Mouse (Mus musculus): ENCODE data around the gene Txndc5. TPM values are rescaled to one million over a fixed set of nuclear protein-coding genes. Genes with fewer than 3 reads are reported as not detected.

Txndc5 gene
- polyA plus RNA-seq, 1 experiment from 2014 or later = 57.6 TPM

DNA sequence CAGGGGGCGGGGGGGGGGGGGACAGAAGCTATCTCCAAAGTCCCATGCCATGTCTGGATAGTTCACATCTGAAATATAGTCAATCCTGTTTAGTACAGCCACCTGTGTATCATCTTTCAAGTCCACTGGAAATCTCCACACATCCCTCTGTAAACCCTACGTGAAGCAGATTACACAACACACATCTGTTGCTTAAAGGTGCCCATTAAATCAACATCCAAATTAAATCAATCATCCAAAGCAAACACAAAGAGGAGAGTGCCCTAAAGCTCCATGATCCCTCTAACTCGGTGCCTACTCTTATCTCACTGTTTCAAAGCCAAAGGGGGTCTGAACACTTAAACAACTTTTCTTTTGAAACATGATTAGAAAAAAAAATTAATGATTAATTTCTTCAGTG lies 31.9 kb downstream of the Txndc5 start:
- no peak overlapping the region for H3K4me2 ChIP-seq
- H3K4me3 ChIP-seq = no peak overlapping the region
- H3K4me1 ChIP-seq = no peaks in the 10 kb centered on the region
- H3K9ac ChIP-seq = no peak overlapping the region
- no peak overlapping the region for H3K27ac ChIP-seq
- no peaks in the 10 kb centered on the region for H3K9me3 ChIP-seq (replicated peaks)
- no peaks in the 10 kb centered on the region for H3K27me3 ChIP-seq
- H3K36me3 ChIP-seq (ENCODE audit: poor library complexity, severe bottlenecking) = peaks cover 26% of the 10 kb centered on the region
- ATAC-seq = no peak
- 67% methylated on average over 3 of the region's 3 CpGs for WGBS

DNA sequence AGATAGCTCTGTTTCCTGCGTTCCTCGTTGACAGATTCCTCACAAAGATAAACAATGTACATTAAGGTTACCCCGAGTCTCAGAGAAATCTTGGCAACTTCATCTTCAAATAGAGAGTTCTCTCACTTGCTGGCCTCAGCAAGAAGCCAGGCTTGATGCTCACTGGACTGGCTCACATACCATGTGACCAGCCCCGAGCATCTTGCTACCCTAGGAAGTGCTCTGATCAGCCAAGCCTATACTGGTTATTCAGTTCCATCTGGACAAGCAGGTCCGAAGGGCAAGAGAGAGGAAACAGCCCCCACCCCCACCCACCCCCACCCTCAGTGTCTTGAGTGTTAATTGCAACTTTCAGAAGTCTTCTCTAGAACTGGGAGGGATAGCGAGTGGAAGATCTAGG lies 41.9 kb downstream of the Txndc5 start:
- H3K36me3 ChIP-seq (ENCODE audit: poor library complexity, severe bottlenecking) = no peaks in the 10 kb centered on the region
- no peaks in the 10 kb centered on the region for H3K27me3 ChIP-seq
- H3K9me3 ChIP-seq (replicated peaks) = no peaks in the 10 kb centered on the region
- H3K9ac ChIP-seq = no peak overlapping the region
- H3K4me2 ChIP-seq = no peak overlapping the region
- H3K27ac ChIP-seq = no peak overlapping the region
- no peak for ATAC-seq
- 88% methylated on average over 6 of the region's 6 CpGs for WGBS
- H3K4me3 ChIP-seq = no peak overlapping the region
- 0 out of 2 replicates have a peak, but pooled peaks cover 5% of the 10 kb centered on the region for H3K4me1 ChIP-seq

DNA sequence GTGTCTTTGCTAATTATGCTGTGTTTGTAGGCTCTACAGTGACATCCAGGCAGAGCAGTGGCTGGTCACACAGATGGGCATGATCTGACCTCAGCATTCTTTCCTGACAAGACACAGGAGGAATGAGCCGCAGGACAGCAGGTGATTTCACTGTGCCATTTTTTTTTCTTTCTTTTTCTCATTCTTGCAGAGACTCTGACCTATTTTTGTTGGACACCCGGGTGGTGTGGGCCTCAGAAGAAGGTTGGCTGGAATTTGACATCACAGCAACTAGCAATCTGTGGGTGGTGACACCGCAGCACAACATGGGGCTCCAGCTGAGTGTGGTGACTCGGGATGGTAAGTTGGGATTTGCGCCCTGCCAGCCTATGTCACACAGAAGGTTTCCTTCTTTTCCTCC lies 43.9 kb downstream of the Txndc5 start:
- ATAC-seq = no peak
- H3K36me3 ChIP-seq (ENCODE audit: poor library complexity, severe bottlenecking) = no peaks in the 10 kb centered on the region
- no peaks in the 10 kb centered on the region for H3K9me3 ChIP-seq (replicated peaks)
- H3K4me3 ChIP-seq = no peak overlapping the region
- no peaks in the 10 kb centered on the region for H3K27me3 ChIP-seq
- WGBS = 89% methylated on average over 5 of the region's 5 CpGs
- H3K27ac ChIP-seq = no peak overlapping the region
- no peak overlapping the region for H3K4me2 ChIP-seq
- H3K9ac ChIP-seq = no peak overlapping the region
- 0 out of 2 replicates have a peak, but pooled peaks cover 5% of the 10 kb centered on the region for H3K4me1 ChIP-seq

DNA sequence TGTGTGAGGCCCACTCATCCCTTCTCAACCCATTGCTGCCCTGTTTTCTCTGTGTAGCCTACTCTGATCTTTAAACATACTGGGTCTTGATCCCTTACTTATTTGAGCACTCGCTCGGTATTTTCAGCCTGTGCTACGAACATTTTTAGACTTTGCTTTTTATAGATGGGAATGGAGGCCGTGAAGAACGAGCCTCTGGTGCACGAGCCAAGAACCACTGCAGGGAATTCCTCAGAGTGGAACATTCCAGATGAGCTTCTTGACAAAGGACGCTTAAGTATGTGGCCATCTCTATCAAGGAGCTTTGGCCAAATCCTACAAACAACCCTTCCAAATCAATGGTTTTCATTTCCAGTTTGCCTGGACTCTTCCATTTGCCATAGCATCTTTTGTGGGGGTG lies 47.6 kb downstream of the Txndc5 start:
- Histone ChIP-seq H3K4me3 (no peak overlapping the region), H3K27me3 (no peaks in the 10 kb centered on the region), H3K27ac (no peak overlapping the region), H3K9me3 (replicated peaks) (no peaks in the 10 kb centered on the region), H3K4me1 (0 out of 2 replicates have a peak, but pooled peaks cover 3% of the 10 kb centered on the region), H3K36me3 (ENCODE audit: poor library complexity, severe bottlenecking) (no peaks in the 10 kb centered on the region), H3K9ac (no peak overlapping the region), H3K4me2 (no peak overlapping the region)
- ATAC-seq = no peak
- WGBS = 91% methylated on average over 7 of the region's 7 CpGs

DNA sequence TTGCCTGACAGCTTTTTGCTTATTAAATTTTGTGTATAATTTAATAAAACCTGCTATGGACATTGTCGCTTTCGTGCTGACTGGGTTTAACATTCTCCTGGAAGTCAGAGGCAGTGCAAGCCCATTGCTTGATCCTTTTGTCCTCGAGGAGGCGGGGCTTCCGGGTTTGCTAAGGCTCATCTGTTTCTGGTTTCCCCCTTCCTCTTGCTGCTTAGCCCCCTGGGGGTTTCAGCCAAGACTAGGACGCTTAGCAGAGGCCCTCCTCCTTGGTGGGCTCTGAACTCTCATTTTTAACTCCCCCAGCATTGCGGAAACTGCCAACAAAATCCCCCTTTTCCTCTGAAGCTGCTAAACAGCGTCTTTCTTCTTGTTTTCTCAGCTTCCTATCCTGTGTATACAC lies 51.7 kb downstream of the Txndc5 start:
- H3K4me1 ChIP-seq = 0 out of 2 replicates have a peak, but pooled peaks cover 3% of the 10 kb centered on the region
- no peaks in the 10 kb centered on the region for H3K36me3 ChIP-seq (ENCODE audit: poor library complexity, severe bottlenecking)
- H3K4me3 ChIP-seq = no peak overlapping the region
- WGBS = 24% methylated on average over 8 of the region's 8 CpGs
- ATAC-seq = no peak
- no peak overlapping the region for H3K9ac ChIP-seq
- H3K27ac ChIP-seq = no peak overlapping the region
- no peaks in the 10 kb centered on the region for H3K27me3 ChIP-seq
- H3K9me3 ChIP-seq (replicated peaks) = no peaks in the 10 kb centered on the region
- H3K4me2 ChIP-seq = no peak overlapping the region

DNA sequence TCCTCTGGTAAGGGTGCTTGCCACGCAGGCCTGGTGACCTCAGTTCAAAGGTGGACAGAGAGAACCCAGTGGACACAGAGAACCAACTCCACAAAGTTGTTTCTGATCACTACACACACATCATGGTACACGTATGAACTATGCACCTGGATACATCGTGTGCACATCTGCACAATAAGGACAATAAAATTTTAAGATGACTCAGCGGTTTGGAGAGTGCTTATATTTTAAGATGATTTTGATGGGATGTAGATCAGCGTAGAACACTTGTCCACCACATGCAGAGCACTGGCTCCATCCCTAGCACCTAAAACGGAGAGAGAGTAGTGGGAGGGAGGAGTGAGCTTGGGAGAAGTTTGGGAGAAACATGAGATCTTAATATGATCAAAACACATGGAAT lies 55.1 kb downstream of the Txndc5 start:
- Histone ChIP-seq H3K4me3 (no peak overlapping the region), H3K27me3 (no peaks in the 10 kb centered on the region), H3K4me2 (no peak overlapping the region), H3K36me3 (ENCODE audit: poor library complexity, severe bottlenecking) (no peaks in the 10 kb centered on the region), H3K4me1 (0 out of 2 replicates have a peak, but pooled peaks cover 3% of the 10 kb centered on the region), H3K9ac (no peak overlapping the region), H3K27ac (no peak overlapping the region), H3K9me3 (replicated peaks) (no peaks in the 10 kb centered on the region)
- ATAC-seq = no peak
- 92% methylated on average over 6 of the region's 6 CpGs for WGBS

DNA sequence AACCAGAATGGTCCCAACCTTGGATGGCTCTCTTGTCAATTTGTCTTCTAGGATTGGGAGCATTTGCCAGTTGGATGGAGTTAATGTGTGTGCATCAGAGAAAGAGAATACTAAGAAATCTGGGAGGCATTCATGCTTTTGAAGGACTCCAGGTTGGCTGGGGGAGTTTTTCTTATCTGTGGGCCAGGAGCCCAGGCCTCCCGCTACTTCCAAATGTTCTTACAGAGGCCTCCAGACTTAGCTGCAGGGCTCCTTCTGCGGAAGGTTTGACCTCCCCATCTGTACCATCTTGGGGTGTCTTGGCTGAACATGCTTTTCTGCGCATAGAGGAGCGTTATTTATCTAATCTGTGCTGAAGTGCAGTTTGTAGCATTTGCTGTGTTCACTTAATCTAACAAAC lies 56.0 kb downstream of the Txndc5 start:
- H3K27me3 ChIP-seq = no peaks in the 10 kb centered on the region
- 93% methylated on average over 4 of the region's 4 CpGs for WGBS
- no peaks in the 10 kb centered on the region for H3K36me3 ChIP-seq (ENCODE audit: poor library complexity, severe bottlenecking)
- no peak overlapping the region for H3K4me2 ChIP-seq
- no peak overlapping the region for H3K27ac ChIP-seq
- H3K4me1 ChIP-seq = 0 out of 2 replicates have a peak, but pooled peaks cover 3% of the 10 kb centered on the region
- no peaks in the 10 kb centered on the region for H3K9me3 ChIP-seq (replicated peaks)
- H3K4me3 ChIP-seq = no peak overlapping the region
- ATAC-seq = no peak
- H3K9ac ChIP-seq = no peak overlapping the region

DNA sequence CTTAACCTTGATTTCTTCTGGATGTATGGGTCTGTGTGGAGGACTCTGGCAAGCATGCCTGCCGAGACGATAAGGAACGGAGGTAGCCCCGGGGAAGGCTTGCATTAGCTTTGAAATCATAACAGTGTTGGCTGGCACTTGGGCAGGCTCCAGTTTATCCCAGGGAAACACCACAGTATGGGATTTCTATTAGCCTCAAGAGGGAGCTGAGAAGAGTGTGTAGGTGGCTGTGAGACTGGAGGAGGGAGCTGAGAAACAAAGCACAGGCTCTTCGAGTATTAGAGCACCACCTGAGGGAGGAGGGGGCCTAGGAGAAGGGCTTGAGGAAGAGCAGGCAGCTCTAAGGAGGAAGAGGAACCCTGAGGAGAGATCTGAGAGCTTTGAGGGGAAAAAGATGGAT lies 57.7 kb downstream of the Txndc5 start:
- H3K9ac ChIP-seq = no peak overlapping the region
- H3K4me3 ChIP-seq = no peak overlapping the region
- no peak overlapping the region for H3K27ac ChIP-seq
- ATAC-seq = no peak
- H3K9me3 ChIP-seq (replicated peaks) = no peaks in the 10 kb centered on the region
- H3K4me1 ChIP-seq = no peaks in the 10 kb centered on the region
- no peaks in the 10 kb centered on the region for H3K36me3 ChIP-seq (ENCODE audit: poor library complexity, severe bottlenecking)
- no peaks in the 10 kb centered on the region for H3K27me3 ChIP-seq
- H3K4me2 ChIP-seq = no peak overlapping the region
- WGBS = 87% methylated on average over 5 of the region's 5 CpGs

DNA sequence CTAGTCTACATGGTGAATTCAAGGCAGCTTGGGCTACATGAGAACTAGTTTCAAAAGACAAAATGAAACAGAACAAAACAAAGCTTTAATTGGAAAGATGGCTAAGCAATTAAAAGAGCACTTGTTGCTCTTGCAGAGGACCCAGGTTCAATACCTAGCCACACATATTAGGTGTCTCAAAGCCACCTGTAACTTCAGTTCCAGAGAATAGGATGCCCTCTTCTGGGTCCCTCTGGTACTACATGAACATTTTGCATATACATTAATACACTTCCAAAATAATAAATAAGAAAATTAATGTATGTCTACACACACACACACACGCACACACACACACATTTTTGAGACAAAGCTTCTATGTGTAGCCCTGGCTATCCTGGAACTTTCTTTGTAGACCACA lies 65.2 kb downstream of the Txndc5 start:
- Histone ChIP-seq H3K4me3 (no peak overlapping the region), H3K9ac (no peak overlapping the region), H3K27me3 (no peaks in the 10 kb centered on the region), H3K36me3 (ENCODE audit: poor library complexity, severe bottlenecking) (no peaks in the 10 kb centered on the region), H3K4me2 (no peak overlapping the region), H3K9me3 (replicated peaks) (no peaks in the 10 kb centered on the region), H3K4me1 (no peaks in the 10 kb centered on the region), H3K27ac (no peak overlapping the region)
- WGBS = 72% methylated on average over 1 of the region's 1 CpGs
- no peak for ATAC-seq

DNA sequence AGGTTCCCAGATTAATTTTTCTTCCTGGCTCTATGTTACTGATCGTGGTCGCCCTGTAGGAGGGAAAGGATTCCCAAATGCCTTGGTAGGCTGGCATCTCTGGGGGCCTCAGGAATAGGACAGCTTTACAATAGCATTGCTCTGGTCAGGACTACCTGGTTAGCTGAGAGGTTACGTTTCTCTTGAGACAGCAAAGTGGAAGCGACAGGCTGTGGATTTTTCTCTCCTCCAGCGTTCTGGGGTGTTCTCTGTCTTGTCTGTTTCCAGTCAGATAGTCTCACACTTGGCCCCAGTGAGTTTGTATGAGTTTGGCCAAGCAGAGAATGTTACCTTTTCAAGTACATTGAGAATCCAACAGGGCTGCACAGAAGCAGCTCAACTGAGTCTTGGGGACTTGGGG lies 77.2 kb downstream of the Txndc5 start:
- Histone ChIP-seq H3K4me2 (no peak overlapping the region), H3K36me3 (ENCODE audit: poor library complexity, severe bottlenecking) (no peaks in the 10 kb centered on the region), H3K4me3 (no peak overlapping the region), H3K9ac (no peak overlapping the region), H3K27me3 (no peaks in the 10 kb centered on the region), H3K4me1 (no peaks in the 10 kb centered on the region), H3K27ac (no peak overlapping the region), H3K9me3 (replicated peaks) (no peaks in the 10 kb centered on the region)
- ATAC-seq = no peak
- WGBS = 82% methylated on average over 5 of the region's 5 CpGs

Other genes starting within 250 kb of the Txndc5 start
- 0.71 and 1.7 TPM in 2 replicates for gene Bmp6, start 183.7 kb downstream of the Txndc5 start, polyA plus RNA-seq (2015; fragmentation: Nextera tagmentation; extraction: Ambion mirVana)
- 24.3 and 25.2 TPM in 2 replicates for gene Bloc1s5, start 106.3 kb upstream of the Txndc5 start, polyA plus RNA-seq (2015; fragmentation: Nextera tagmentation; extraction: Ambion mirVana)
- 77.6 and 85.1 TPM in 2 replicates for gene Eef1e1, start 130.2 kb upstream of the Txndc5 start, polyA plus RNA-seq (2015; fragmentation: Nextera tagmentation; extraction: Ambion mirVana)